Mouse (Mus musculus): ENCODE measurements around the gene Odf2.

GRCm38 (mm10) chr2:29926542-29926941, 37.5 kb downstream of the Odf2 start:
- TF ChIP-seq CTCF (IDR thresholded peaks at IDR 0.05; ENCODE audit: borderline replicate concordance, control insufficient read depth, extremely low read depth, insufficient read depth, low read length, poor library complexity) (no peak), POLR2A (IDR thresholded peaks at IDR 0.05; ENCODE audit: control insufficient read depth, extremely low read depth, insufficient read depth, low read length, poor library complexity) (no peak)

Data from thymus, adult 2 months (tissue).